Mouse (Mus musculus): ENCODE results near the gene Zfp592.

Gene Zfp592

GRCm38 (mm10) chr7:80992980-80993833, at the start of gene Zfp592:
Gene Zfp592, plus strand, starts transcription at chr7:80993681.
- 1% methylated on average over 71 of the region's 102 CpGs for WGBS

- 2% methylated on average over 44 of the region's 44 CpGs for WGBS
Observed at GRCm38 (mm10) chr7:80947445-80948350, 45.8 kb upstream of the Zfp592 start, which contains the start of gene Sec11a. Gene Sec11a, minus strand, starts transcription at chr7:80947780.

DNA sequence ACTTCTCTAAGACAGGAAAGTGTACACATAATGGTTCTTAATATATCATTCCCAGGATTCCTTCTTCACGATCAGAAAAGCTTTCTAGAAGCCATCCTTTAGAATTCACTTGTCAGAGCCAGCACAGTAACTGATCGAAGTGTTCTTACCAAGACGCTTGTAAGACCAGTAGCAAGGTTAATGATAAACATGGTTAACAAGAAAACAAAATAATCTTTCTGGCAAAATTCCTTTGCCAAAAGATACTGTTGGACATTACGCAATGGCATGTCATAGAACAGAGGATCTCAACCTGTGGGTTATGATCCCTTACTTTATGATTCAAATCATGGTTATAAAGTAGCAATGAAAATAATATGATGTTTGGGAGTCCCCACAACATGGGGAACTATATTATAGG, 42.0 kb upstream of the Zfp592 start:
- 86% methylated on average over 4 of the region's 4 CpGs for WGBS

- 75% methylated on average over 3 of the region's 3 CpGs for WGBS
Observed at GRCm38 (mm10) chr7:80952140-80952539, 41.3 kb upstream of the Zfp592 start.

DNA sequence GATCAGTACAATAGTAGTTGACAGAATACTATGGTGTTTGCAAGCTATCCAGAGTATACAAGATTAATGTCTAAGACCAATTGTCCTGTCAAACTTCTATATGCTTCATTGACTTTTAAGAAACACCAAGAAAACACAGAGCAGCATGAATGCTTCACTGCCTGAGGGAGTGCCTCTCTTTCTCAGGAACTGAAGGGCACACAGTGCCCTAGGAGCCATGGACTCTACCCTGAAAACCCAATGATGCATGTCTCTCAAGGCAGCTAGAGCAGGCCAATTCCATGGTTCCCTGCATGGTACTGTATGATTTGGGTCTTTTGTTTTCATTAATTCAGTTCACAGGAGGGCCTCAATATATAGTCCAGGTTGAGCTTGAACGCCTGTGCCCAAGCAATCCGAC, 39.2 kb upstream of the Zfp592 start:
- 89% methylated on average over 2 of the region's 2 CpGs for WGBS

GRCm38 (mm10) chr7:80956891-80957290, 36.6 kb upstream of the Zfp592 start:
- WGBS, result 71% methylated on average over 2 of the region's 2 CpGs

DNA sequence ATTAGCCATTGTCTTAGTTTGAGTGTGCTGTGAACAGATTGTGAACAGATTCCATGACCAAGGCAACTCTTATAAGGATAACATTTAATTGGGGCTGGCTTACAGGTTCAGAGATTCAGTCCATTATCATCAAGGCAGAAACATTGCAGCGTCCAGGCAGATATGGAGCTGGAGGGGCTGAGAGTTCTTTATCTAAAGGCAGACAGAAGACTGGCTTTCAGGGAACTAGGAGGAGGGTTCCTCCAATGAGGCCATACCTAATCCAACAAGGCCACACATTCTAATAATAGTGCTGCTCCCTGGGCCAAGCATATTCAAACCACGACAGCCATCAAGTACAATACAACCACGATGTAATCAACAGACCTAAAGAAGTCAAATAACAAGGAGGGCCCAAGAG, 34.5 kb upstream of the Zfp592 start:
- WGBS, result 82% methylated on average over 3 of the region's 3 CpGs

DNA sequence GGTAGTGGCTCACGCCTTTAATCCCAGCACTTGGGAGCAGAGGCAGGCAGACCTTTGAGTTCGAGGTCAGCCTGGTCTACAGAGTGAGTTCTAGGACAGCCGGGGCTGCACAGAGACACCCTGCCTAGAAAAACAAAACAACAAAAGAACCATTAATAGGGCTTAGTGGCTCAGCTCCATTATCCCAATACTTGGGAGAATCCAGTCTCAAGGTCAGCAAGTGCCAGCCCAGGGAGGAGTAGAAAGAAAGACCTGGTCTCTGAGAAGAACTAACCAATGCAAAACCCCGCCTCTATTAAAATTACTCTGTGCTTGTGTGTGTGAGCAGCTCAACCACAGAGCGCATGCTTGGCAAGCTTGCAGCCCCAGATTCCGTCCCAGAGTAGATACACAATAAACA, 30.7 kb upstream of the Zfp592 start:
- WGBS, result 60% methylated on average over 6 of the region's 6 CpGs

GRCm38 (mm10) chr7:80970913-80971312, 22.6 kb upstream of the Zfp592 start:
- WGBS, result 82% methylated on average over 3 of the region's 3 CpGs

DNA sequence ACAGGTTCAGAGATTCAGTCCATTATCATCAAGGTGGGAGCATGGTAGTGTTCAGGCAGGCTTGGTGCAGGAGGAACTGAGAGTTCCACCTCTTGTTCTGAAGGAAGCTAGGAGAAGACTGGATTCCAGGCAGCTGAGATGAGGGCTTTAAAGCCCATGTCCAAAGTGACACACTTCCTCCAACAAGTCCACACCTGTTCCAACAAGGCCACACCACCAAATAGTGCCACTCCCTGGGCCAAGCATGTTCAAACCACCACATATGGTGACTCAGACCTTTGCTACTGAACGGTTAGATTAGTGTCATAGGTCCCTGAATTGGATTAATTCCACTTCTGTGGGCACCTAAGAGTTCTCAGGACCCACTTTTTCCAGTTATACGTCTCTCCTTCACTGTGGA, 22.1 kb upstream of the Zfp592 start:
- WGBS, result 66% methylated on average over 2 of the region's 2 CpGs

DNA sequence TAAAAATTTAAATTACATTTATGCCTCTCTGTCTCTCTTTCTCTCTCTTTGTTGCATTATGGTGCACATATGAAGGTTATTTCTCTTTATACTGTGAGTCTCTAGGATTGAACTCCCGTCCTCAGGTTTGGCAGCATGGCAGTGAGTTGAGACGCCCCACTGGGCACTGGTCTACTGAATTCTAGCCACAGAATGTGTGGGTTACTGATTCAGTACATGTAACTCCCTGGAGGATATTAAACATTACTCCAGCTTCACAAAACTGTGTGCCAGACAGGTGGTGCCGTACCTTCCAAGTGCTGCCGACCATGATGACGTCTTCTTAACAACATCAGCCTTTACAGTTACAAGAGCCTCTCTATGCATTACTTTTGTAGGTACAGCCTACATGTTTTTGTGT, 21.4 kb upstream of the Zfp592 start:
- WGBS, result 85% methylated on average over 5 of the region's 5 CpGs

GRCm38 (mm10) chr7:80972920-80973637, 20.4 kb upstream of the Zfp592 start:
- WGBS, result 75% methylated on average over 4 of the region's 4 CpGs

- WGBS, result 51% methylated on average over 3 of the region's 3 CpGs
Observed at GRCm38 (mm10) chr7:80973638-80974015, 19.9 kb upstream of the Zfp592 start.

GRCm38 (mm10) chr7:80980566-80980965, 12.9 kb upstream of the Zfp592 start:
- WGBS, result 77% methylated on average over 11 of the region's 11 CpGs

DNA sequence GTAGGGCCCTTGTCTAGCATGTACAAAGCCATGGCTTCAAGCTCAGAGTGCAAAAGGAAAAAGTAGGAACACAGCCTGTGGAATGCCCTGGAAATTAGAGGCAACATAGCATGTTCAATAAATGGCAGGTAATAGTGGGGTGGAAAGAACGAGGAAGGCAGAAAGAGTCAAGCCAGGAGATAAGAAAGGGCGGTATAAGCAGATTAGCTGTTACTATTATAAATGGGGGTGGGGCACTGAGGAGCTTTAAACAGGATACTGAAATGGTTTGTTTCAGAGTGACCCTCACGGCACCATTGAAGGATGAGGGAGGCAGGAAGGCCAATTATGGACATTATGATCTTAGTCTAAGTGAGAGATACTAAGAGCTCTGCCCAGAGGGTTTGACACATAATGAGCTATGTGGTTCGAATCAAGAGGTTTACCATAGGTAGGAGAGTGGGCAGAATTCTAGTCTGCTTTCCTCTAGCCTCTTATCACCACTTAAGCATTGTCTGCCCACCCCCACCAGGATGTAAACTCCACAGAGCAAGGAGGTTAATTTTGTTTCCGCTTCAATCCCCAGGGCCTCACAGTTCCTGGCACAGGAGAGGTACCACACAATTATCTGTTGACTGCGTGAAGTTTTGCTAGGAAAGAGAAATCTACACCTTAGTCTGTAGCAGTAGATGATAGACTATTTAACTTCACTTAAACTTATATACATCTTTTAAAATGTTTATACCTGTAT, 6.9 kb upstream of the Zfp592 start:
- 51% methylated on average over 6 of the region's 6 CpGs for WGBS

DNA sequence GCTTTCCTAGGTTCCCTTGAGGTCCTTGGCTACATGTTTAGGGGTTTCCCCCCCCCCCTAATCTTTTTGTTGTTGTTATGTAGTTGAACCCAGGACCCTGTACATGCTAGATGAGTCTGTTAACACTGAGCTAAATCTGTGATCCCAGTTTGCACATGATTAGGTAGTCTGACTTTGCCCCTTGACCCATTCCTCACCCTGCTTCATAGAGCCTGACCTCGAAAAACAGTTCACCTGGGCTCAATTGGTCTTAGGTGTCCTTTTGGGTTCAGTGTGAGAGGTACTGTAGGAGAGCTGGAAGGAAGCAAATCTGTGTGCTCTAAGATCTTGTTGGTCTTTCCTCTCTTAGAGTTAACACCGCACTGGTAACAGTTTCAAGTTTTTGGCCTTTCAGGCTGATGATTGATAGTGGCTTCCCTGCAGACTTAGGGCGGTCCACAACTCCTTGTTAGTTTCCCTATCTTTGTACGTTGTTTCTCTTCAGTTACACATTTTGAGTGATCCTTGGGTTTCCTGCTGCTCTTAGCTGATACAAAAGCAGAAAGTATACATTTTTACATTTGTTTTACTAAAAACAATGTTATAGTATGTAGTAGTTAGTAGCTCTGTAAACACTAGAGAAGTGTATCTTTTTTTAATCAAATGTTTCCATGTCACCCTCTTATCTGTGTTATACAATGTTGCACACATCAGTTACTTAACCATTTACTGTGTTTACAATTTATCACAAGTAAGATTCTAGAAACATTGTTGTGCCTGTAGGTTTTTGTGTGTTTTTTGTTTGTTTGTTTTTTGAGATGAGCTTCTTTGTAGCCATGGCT, 5.5 kb upstream of the Zfp592 start:
- 86% methylated on average over 4 of the region's 4 CpGs for WGBS

DNA sequence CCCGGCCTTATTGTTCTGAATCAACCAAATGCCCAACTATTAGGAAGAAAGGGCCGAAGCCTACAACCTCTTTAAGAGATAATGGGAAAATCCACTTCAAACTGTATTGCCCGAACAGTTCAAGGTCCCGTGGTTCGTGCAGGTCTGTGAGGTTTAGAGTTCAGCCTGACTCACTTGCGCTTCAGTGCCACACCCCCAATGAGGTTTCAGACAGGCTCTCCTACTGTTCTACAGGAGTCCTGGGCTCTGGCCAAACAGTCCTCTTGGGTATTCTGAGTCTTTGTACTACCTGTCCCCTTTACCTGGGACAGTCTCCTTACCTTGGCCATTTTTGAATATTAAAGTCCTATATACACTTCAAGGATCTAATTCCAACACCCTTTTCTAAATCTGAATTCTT, 3.2 kb upstream of the Zfp592 start:
- WGBS, result 94% methylated on average over 6 of the region's 6 CpGs

- WGBS, result 96% methylated on average over 5 of the region's 5 CpGs
Observed at GRCm38 (mm10) chr7:80991589-80991988, 1.9 kb upstream of the Zfp592 start.

- WGBS, result 49% methylated on average over 6 of the region's 6 CpGs
Observed at GRCm38 (mm10) chr7:80992063-80992462, 1.4 kb upstream of the Zfp592 start.

- 2% methylated on average over 12 of the region's 12 CpGs for WGBS
Observed at GRCm38 (mm10) chr7:80992631-80992979, 876 bp upstream of the Zfp592 start.

Data from cerebral cortex, adult 2 months (tissue).